Mouse (Mus musculus): ENCODE data around the gene Ccnc. TPM values are rescaled to one million over a fixed set of nuclear protein-coding genes. Genes with fewer than 3 reads are reported as not detected.

Ccnc gene
- not detected in 2 replicates for polyA plus RNA-seq (2012; ENCODE audit: insufficient read depth, insufficient read length, low replicate concordance, missing spikeins)

DNA sequence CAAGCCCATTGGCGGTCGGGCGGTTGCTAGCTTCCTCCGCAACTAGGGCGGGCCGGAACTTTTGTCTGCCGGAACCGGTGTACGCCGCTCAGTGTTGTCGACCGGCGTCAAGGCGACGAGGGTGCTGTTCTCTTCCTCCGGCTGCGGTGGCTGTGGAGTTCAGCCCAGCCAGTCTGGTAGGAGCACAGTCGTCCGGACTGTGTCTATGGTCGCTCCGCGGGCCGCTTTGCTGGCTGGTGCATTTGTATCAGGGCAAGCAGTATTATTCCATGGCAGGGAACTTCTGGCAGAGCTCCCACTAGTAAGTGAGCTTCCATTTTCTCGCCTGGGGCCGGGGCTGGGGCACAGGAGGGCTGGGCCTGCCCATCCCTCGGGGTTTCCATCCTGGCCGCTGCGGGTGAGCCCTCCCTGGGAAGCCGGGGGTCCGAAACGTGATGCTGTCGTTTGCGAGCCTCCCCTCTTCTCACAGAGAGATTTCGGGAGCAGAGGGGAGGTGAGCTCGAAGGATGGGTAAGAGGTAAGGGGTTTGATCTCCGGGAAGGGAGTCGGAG lies at the start of gene Ccnc:
Ccnc (plus strand) TSS at position 87 of the 551 bp plus-strand sequence.
- under 1% methylated on average over 37 of the region's 37 CpGs for WGBS
- peak within 1 kb of the TSS; percentile 48; the same call in 1 of the 2 replicates for H3K27ac ChIP-seq (ENCODE audit: insufficient read depth, low read depth, low read length)
- H3K4me1 ChIP-seq (ENCODE audit: control insufficient read depth, insufficient read depth, low read length): no peaks in the 10 kb centered on the region
- peak within 1 kb of the TSS; percentile 81 for H3K4me3 ChIP-seq (ENCODE audit: insufficient read depth, low read depth, low read length)
- 0 out of 2 replicates have a peak, but pooled peaks have one; percentile 22 for TF ChIP-seq CTCF (IDR thresholded peaks at IDR 0.05; ENCODE audit: insufficient read depth, low read depth, low read length)
- TF ChIP-seq POLR2A (IDR thresholded peaks at IDR 0.05; ENCODE audit: insufficient read depth, low read depth, low read length): peak; percentile 70

DNA sequence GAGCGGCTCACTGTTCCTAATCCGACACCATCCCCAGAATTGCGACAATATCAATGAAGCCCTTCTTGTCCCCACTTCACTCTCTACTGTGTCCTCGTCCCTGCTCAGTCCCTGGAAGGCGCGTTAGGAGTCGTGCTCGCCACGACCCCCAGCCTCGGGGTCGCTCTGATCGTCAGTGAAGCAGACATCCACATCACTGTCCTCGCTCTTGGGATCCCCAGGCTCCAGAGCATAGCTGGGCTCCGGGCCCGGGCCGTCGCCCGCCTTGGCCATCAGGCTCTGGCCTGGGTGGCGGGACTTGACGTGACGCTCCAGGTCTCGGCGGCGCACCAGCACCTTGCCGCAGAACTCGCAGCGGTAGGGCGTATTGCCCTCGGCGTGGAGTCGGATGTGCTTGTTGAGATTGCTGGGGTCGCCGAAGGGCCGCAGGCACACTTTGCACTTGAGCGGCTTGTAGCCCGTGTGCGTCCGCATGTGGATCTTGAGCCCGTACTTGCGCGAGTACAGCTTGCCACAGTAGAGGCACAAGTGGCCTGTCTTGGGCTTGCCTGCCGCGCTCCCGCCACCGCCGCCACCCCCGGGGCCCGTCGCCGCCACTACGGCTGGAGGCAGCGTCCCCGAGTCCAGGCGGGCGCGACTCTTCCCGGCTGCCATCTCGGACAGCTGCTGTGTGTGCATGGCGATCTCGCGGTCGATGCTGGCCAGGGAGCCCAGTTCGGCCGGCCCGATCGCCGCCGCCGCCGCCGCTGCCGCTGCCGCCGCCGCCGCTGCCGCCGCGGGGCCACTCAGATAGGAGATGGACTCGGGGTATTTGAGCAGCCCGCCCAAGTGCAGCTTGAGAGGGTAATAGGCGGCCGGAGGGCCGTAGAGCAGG lies 49.2 kb upstream of the Ccnc start:
- TF ChIP-seq POLR2A (IDR thresholded peaks at IDR 0.05; ENCODE audit: insufficient read depth, low read depth, low read length) (no peak), CTCF (IDR thresholded peaks at IDR 0.05; ENCODE audit: insufficient read depth, low read depth, low read length) (no peak)
- H3K4me1 ChIP-seq (ENCODE audit: control insufficient read depth, insufficient read depth, low read length): peaks cover 15% of the 10 kb centered on the region; the same call in 1 of the 2 replicates
- H3K27ac ChIP-seq (ENCODE audit: insufficient read depth, low read depth, low read length): no peak overlapping the region
- 1% methylated on average over 84 of the region's 84 CpGs for WGBS
- H3K4me3 ChIP-seq (ENCODE audit: insufficient read depth, low read depth, low read length): no peak overlapping the region

DNA sequence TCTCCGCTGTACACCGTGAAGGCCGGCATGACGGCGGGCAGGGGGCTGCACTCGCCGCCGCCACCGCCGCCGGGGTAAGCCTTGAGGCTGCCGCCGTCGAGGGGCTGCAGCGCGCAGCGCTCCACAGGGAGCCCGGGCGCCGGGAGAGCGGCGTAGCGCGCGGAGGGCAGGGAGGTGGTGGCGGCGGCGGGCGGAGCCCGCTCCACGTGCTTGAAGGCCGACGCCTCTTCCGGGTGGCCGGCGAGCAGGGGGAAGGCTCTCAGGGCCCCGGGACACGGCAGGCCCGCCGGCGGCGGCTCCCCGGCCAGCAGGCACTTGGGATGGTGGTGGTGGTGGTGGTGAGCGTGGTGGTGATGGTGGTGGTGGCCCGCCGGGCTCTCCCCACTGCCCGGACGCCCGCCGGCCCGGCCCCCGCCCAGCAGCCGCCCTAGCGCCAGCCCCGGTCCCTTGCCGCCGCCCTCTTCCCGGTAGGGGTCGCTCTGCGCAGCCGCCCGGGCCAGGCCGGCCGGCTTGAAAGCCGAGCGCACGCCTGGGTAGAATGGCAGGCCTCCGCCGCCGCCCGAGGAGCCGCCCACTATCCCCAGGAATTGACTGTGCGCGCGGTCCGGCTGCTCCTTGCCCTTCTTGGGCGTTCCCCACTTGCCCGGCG lies 48.4 kb upstream of the Ccnc start:
- peaks cover 15% of the 10 kb centered on the region; the same call in 1 of the 2 replicates for H3K4me1 ChIP-seq (ENCODE audit: control insufficient read depth, insufficient read depth, low read length)
- no peak overlapping the region for H3K4me3 ChIP-seq (ENCODE audit: insufficient read depth, low read depth, low read length)
- H3K27ac ChIP-seq (ENCODE audit: insufficient read depth, low read depth, low read length): no peak overlapping the region
- TF ChIP-seq CTCF (IDR thresholded peaks at IDR 0.05; ENCODE audit: insufficient read depth, low read depth, low read length) (no peak), POLR2A (IDR thresholded peaks at IDR 0.05; ENCODE audit: insufficient read depth, low read depth, low read length) (no peak)
- WGBS: 1% methylated on average over 73 of the region's 79 CpGs

- H3K4me1 ChIP-seq (ENCODE audit: control insufficient read depth, insufficient read depth, low read length): peaks cover 15% of the 10 kb centered on the region; the same call in 1 of the 2 replicates
- H3K4me3 ChIP-seq (ENCODE audit: insufficient read depth, low read depth, low read length): no peak overlapping the region
- no peak overlapping the region for H3K27ac ChIP-seq (ENCODE audit: insufficient read depth, low read depth, low read length)
- 9% methylated on average over 42 of the region's 42 CpGs for WGBS
- TF ChIP-seq POLR2A (IDR thresholded peaks at IDR 0.05; ENCODE audit: insufficient read depth, low read depth, low read length) (no peak), CTCF (IDR thresholded peaks at IDR 0.05; ENCODE audit: insufficient read depth, low read depth, low read length) (no peak)
These were observed 47.6 kb upstream of the Ccnc start for GRCm38 (mm10) chr4:21679624-21680480.

DNA sequence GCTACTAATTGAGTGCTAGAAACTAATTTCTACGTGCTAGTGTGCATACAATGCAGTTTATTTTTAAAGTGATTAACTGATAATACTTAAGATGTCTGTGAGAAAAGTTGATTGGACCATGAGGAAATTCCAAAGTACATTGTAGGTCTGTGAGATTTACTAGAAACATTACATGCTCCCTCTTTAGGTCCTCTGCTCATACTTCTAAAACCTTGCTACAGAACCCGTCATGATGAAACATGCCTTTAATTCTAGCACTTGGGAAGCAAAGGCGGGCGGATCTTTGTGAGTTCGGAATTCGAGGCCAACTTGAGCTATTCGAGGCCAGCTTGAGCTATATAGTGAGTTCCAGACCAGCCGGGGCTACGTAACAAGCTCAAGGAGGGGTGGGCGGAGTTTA lies 46.5 kb upstream of the Ccnc start:
- peaks cover 15% of the 10 kb centered on the region; the same call in 1 of the 2 replicates for H3K4me1 ChIP-seq (ENCODE audit: control insufficient read depth, insufficient read depth, low read length)
- no peak overlapping the region for H3K27ac ChIP-seq (ENCODE audit: insufficient read depth, low read depth, low read length)
- H3K4me3 ChIP-seq (ENCODE audit: insufficient read depth, low read depth, low read length): no peak overlapping the region
- 12% methylated on average over 10 of the region's 10 CpGs for WGBS
- TF ChIP-seq POLR2A (IDR thresholded peaks at IDR 0.05; ENCODE audit: insufficient read depth, low read depth, low read length) (no peak), CTCF (IDR thresholded peaks at IDR 0.05; ENCODE audit: insufficient read depth, low read depth, low read length) (no peak)

DNA sequence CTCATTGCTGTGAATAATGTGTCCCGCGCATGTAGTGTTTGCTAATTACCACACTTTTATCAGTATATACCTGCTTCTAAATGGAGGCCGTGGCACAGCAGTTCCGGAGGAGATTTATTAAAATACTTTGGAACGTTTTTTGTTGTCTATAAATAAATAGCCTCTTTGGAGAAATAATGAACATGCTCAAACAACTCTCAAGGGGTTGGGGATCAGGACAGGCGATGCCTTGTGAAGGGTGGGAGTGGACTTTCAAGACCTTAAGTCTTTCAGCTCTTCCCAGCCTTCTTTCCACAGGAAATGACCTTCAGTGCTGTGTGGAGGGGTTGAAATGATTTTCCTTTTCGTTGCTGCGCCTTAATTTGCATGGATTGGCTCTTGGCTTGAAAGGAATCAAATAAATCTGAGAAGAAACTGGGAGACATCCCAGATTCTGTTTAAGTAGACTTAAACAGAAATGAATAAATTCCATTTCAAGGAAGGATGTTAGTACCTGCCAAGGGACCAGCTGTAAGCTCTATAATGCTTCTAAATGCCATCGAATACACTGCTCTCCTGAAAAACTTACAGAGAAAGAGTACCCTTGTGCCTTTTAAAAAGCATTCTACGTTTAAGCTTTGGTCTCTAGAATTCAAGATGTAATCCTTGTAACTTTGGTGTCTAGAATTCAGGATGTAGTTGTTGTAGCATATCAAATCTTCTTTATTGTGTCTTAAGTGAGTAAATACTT lies 44.9 kb upstream of the Ccnc start:
- Histone ChIP-seq H3K4me1 (ENCODE audit: control insufficient read depth, insufficient read depth, low read length) (peaks cover 15% of the 10 kb centered on the region; the same call in 1 of the 2 replicates), H3K4me3 (ENCODE audit: insufficient read depth, low read depth, low read length) (no peak overlapping the region), H3K27ac (ENCODE audit: insufficient read depth, low read depth, low read length) (no peak overlapping the region)
- 26% methylated on average over 10 of the region's 10 CpGs for WGBS
- TF ChIP-seq CTCF (IDR thresholded peaks at IDR 0.05; ENCODE audit: insufficient read depth, low read depth, low read length) (no peak), POLR2A (IDR thresholded peaks at IDR 0.05; ENCODE audit: insufficient read depth, low read depth, low read length) (no peak)

DNA sequence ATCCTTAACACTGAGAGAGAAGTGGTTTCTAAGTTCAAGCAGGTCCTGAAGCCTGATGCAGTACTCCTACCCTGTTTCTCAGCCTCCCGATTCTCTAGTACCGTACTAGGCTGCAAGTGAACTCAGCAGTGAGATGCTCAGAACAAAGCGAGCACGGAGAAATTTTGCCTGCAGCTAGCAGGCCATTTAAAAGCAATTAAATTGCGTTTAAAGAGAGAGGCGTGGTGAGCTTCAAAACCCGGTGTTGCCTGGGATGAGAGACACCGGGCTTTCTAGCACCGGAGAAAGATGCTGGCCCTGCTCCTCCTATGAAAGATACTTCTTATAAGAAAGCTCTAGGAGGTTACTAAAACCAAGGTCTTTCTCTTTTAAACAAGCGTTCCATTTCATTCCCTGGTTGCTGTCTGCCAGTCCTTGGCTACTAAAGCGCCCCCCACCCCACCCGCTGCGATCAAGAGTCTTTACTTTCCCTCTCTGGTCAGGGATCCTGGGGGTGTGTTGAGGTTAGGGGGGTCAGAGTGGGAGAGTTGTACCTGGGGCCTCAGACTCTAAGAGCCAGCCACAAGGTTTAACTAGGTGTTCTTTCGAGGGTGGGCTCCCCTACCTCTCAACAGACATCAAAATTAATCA lies 43.0 kb upstream of the Ccnc start:
- no peak overlapping the region for H3K4me3 ChIP-seq (ENCODE audit: insufficient read depth, low read depth, low read length)
- no peak for TF ChIP-seq CTCF (IDR thresholded peaks at IDR 0.05; ENCODE audit: insufficient read depth, low read depth, low read length)
- no peak for TF ChIP-seq POLR2A (IDR thresholded peaks at IDR 0.05; ENCODE audit: insufficient read depth, low read depth, low read length)
- WGBS: 3% methylated on average over 14 of the region's 14 CpGs
- peaks cover 11% of the 10 kb centered on the region for H3K4me1 ChIP-seq (ENCODE audit: control insufficient read depth, insufficient read depth, low read length)
- H3K27ac ChIP-seq (ENCODE audit: insufficient read depth, low read depth, low read length): no peak overlapping the region
